Mouse (Mus musculus) brain, embryonic 14.5 days (tissue): ENCODE measurements at regions not wholly inside any gene's neighbourhood (a gene's known extent, or its start where the extent isn't known, plus 50 kb on each side); places are given as distances from the start of the nearest gene placed in this dataset.

ENCODE experiments used
- CTCF ChIP-seq: fragments of 200-500 bp; IDR thresholded peaks from 2 replicates; pipeline ENCODE4 v1.5.1; 2012; ENCODE audit warnings: inconsistent platforms, mild to moderate bottlenecking, moderate library complexity, borderline replicate concordance; ENCODE audit not compliant: insufficient read depth, insufficient read length; ENCODE audit errors: extremely low read depth
- POLR2A ChIP-seq: fragments of 200-500 bp; IDR thresholded peaks from 2 replicates; pipeline ENCODE4 v1.6.1; 2012; ENCODE audit warnings: mild to moderate bottlenecking, inconsistent platforms, borderline replicate concordance; ENCODE audit not compliant: poor library complexity, insufficient read depth, insufficient read length, severe bottlenecking; ENCODE audit errors: extremely low read depth

- no peak for TF ChIP-seq CTCF
- no peak for TF ChIP-seq POLR2A
Measured at GRCm38 (mm10) chr2:94699383-94699782, 261.4 kb upstream of the Api5 start.
